Mouse (Mus musculus) CD4-positive, CD25-positive, alpha-beta regulatory T cell, adult 4 months (primary cell): ENCODE results near the gene Btbd35f15. TPM values are rescaled to one million over a fixed set of nuclear protein-coding genes. Genes with fewer than 3 reads are reported as not detected.
"Not testable (repeated sequence)": the region's sequence is repeated elsewhere in the genome, so short reads cannot be mapped to it uniquely, and the experiment has no call there.

Source experiments
- ATAC-seq: one replicate; pipeline ENCODE4 v1.8.0; 2017
- polyA plus RNA-seq, 2 experiments: library from polyadenylated mRNA; unstranded; fragments of 100-300 nt; shearing (Covaris generic); gene quantifications; one replicate each; pipeline ENCODE4 v1.2.1; 2017

Gene Btbd35f15
- polyA plus RNA-seq = not detected

DNA sequence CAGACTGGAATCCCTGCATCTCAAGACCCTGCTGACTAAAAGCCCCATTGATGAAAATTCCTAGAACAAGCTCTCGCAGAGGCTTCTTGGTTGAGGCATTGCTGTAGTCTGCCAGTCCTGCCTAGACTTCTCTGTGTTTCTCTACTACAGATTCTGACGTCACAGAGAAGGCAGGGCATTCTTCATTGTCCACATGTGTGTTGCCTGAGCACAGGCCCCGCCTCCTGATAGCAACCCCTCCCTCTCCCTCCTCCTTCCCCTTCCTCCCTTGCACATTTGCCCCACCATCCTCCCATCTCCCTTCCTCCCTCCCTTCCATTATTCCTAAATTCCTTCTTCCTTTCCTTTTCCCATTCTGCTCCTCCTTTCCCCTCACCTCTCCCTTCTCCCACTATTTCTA, at the start of gene Btbd35f15:
Gene Btbd35f15 (minus strand): TSS at position 101 of the 400 bp plus-strand sequence.
- ATAC-seq = not testable (repeated sequence)

Other genes with a start within 250 kb of the Btbd35f15 start
- gene Btbd35f13, start 79.9 kb upstream of the Btbd35f15 start, polyA plus RNA-seq = not detected
- gene Btbd35f14, start 125.0 kb upstream of the Btbd35f15 start, polyA plus RNA-seq = not detected